Mouse (Mus musculus): ENCODE results near the gene Kif6.

- TF ChIP-seq ZNF384 (IDR thresholded peaks at IDR 0.05; ENCODE audit: low read depth, low read length) (no peak), MAFK (IDR thresholded peaks at IDR 0.05; ENCODE audit: insufficient read depth, low read depth, low read length) (no peak)
Measured at GRCm38 (mm10) chr17:49788187-49788974, 173.4 kb downstream of the Kif6 start.

Data from ES-E14 (cell line).